Mouse (Mus musculus) CH12.LX (cell line): ENCODE results near the gene Alb. TPM values are rescaled to one million over a fixed set of nuclear protein-coding genes. Genes with fewer than 3 reads are reported as not detected.

ENCODE experiments used
- DNase-seq: peaks from one replicate; pipeline ENCODE4 v3.0.0-alpha.2; 2013; ENCODE audit errors: extremely low read depth
- H3K27ac ChIP-seq: 2 replicates; pipeline ENCODE4 v1.5.1; 2012; ENCODE audit warnings: low read depth, mild to moderate bottlenecking, control low read depth, moderate library complexity; ENCODE audit not compliant: insufficient read depth
- H3K27me3 ChIP-seq: replicated peaks from 2 replicates; pipeline ENCODE3; 2012; ENCODE audit warnings: inconsistent platforms
- H3K36me3 ChIP-seq, 2 experiments: replicated peaks in 1 of 2; 2 replicates each; pipeline versions ENCODE3 to v1.6.1; 2012; ENCODE audit warnings: inconsistent platforms in 1 of 2, low read length in 1 of 2, mild to moderate bottlenecking in 1 of 2, mixed read lengths in 1 of 2, moderate library complexity in 1 of 2; ENCODE audit not compliant: control insufficient read depth in 1 of 2, insufficient read depth in 1 of 2
- H3K4me1 ChIP-seq, 2 experiments: 2 replicates each; pipeline ENCODE4 v1.6.1; 2012; ENCODE audit warnings: inconsistent platforms in 1 of 2, moderate library complexity in 1 of 2; ENCODE audit not compliant: insufficient read depth in 2 of 2, control insufficient read depth in 1 of 2
- H3K4me2 ChIP-seq: 2 replicates; pipeline ENCODE4 v1.6.1; 2012; ENCODE audit warnings: low read depth, mild to moderate bottlenecking, control low read depth; ENCODE audit not compliant: poor library complexity, insufficient read depth, severe bottlenecking
- H3K4me3 ChIP-seq, 3 experiments: fragments of 150-350 bp in 1 of 3; sonication (generic) in 1 of 3; replicated peaks in 1 of 3; 2 replicates each; pipeline versions ENCODE3 to v1.5.1; 2011 to 2012; ENCODE audit warnings: low read depth in 2 of 3, low read length in 2 of 3, mild to moderate bottlenecking in 2 of 3, moderate library complexity in 2 of 3, control low read depth in 1 of 3, improper control_type of control experiment in 1 of 3, inconsistent platforms in 1 of 3, mixed read lengths in 1 of 3; ENCODE audit not compliant: poor library complexity in 1 of 3
- H3K79me2 ChIP-seq: replicated peaks from 2 replicates; pipeline ENCODE4 v1.6.1; 2012; ENCODE audit warnings: mild to moderate bottlenecking, moderate library complexity; ENCODE audit not compliant: control insufficient read depth, poor library complexity, insufficient read depth, severe bottlenecking; ENCODE audit errors: extremely low read depth
- H3K9ac ChIP-seq: 2 replicates; pipeline ENCODE4 v1.6.1; 2012; ENCODE audit warnings: low read depth, mild to moderate bottlenecking, control low read depth, moderate library complexity; ENCODE audit not compliant: insufficient read depth
- H3K9me3 ChIP-seq: replicated peaks from 2 replicates; pipeline ENCODE3; 2012; ENCODE audit warnings: low read length, inconsistent platforms, mixed read lengths
- BHLHE40 ChIP-seq: IDR thresholded peaks from 2 replicates; pipeline ENCODE4 v1.6.1; 2011; ENCODE audit warnings: mild to moderate bottlenecking, low read depth, low read length, improper control_type of control experiment
- CHD1 ChIP-seq: IDR thresholded peaks from 2 replicates; pipeline ENCODE4 v1.6.1; 2012; ENCODE audit warnings: low read depth, low read length, improper control_type of control experiment, inconsistent platforms
- CHD2 ChIP-seq: IDR thresholded peaks from 2 replicates; pipeline ENCODE4 v1.6.1; 2011; ENCODE audit warnings: low read length, improper control_type of control experiment
- CTCF ChIP-seq, 2 experiments: IDR thresholded peaks in 1 of 2; conservative IDR thresholded peaks in 1 of 2; 2 replicates each; pipeline ENCODE4 v1.5.1; 2011 to 2012; ENCODE audit warnings: low read depth in 2 of 2, low read length in 2 of 2, improper control_type of control experiment in 1 of 2, inconsistent platforms in 1 of 2, mild to moderate bottlenecking in 1 of 2, moderate library complexity in 1 of 2
- E2F4 ChIP-seq: IDR thresholded peaks from 2 replicates; pipeline ENCODE4 v1.6.1; 2011; ENCODE audit warnings: low read depth, low read length, improper control_type of control experiment; ENCODE audit not compliant: insufficient replicate concordance
- ELF1 ChIP-seq: IDR thresholded peaks from 2 replicates; pipeline ENCODE4 v1.6.1; 2014; ENCODE audit warnings: low read depth, mild to moderate bottlenecking, inconsistent platforms, low read length, improper control_type of control experiment
- IRF4 ChIP-seq: IDR thresholded peaks from 2 replicates; pipeline ENCODE4 v1.6.1; 2014; ENCODE audit warnings: low read depth, mild to moderate bottlenecking, inconsistent platforms, low read length, improper control_type of control experiment
- JUN ChIP-seq: IDR thresholded peaks from 2 replicates; pipeline ENCODE4 v1.6.1; 2011; ENCODE audit warnings: low read depth, mild to moderate bottlenecking, low read length, improper control_type of control experiment, moderate library complexity; ENCODE audit not compliant: insufficient read depth
- MAFK ChIP-seq: IDR thresholded peaks from 2 replicates; pipeline ENCODE4 v1.6.1; 2011; ENCODE audit warnings: low read length, improper control_type of control experiment; ENCODE audit not compliant: insufficient replicate concordance
- MXI1 ChIP-seq: IDR thresholded peaks from 2 replicates; pipeline ENCODE4 v1.6.1; 2011; ENCODE audit warnings: mild to moderate bottlenecking, low read depth, low read length, improper control_type of control experiment
- MYC ChIP-seq: IDR thresholded peaks from 2 replicates; pipeline ENCODE4 v1.6.1; 2011; ENCODE audit warnings: low read depth, mild to moderate bottlenecking, improper control_type of control experiment, low read length
- NELFE ChIP-seq: IDR thresholded peaks from 2 replicates; pipeline ENCODE4 v1.6.1; 2011; ENCODE audit warnings: low read depth, low read length, improper control_type of control experiment
- PAX5 ChIP-seq: IDR thresholded peaks from 2 replicates; pipeline ENCODE4 v1.6.1; 2012; ENCODE audit warnings: low read length, inconsistent platforms, mixed read lengths
- POLR2A ChIP-seq: IDR thresholded peaks from 2 replicates; pipeline ENCODE4 v1.6.1; 2011; ENCODE audit warnings: low read depth, mild to moderate bottlenecking, improper control_type of control experiment, low read length
- POLR2AphosphoS2 ChIP-seq: IDR thresholded peaks from 2 replicates; pipeline ENCODE4 v1.6.1; 2011; ENCODE audit warnings: low read depth, low read length, improper control_type of control experiment
- RAD21 ChIP-seq: IDR thresholded peaks from 2 replicates; pipeline ENCODE4 v1.6.1; 2011; ENCODE audit warnings: low read depth, mild to moderate bottlenecking, low read length, improper control_type of control experiment, moderate library complexity
- SIN3A ChIP-seq: IDR thresholded peaks from 2 replicates; pipeline ENCODE4 v1.6.1; 2012; ENCODE audit warnings: low read length, improper control_type of control experiment, inconsistent platforms
- SMC3 ChIP-seq: IDR thresholded peaks from 2 replicates; pipeline ENCODE4 v1.6.1; 2011; ENCODE audit warnings: low read depth, low read length, improper control_type of control experiment
- TBP ChIP-seq: conservative IDR thresholded peaks from 2 replicates; pipeline ENCODE4 v1.6.1; 2011; ENCODE audit warnings: low read depth, low read length, improper control_type of control experiment
- TCF12 ChIP-seq: IDR thresholded peaks from 2 replicates; pipeline ENCODE4 v1.6.1; 2014; ENCODE audit warnings: low read depth, mild to moderate bottlenecking, inconsistent platforms, low read length, improper control_type of control experiment
- UBTF ChIP-seq: IDR thresholded peaks from 2 replicates; pipeline ENCODE4 v1.6.1; 2012; ENCODE audit warnings: low read depth, mild to moderate bottlenecking, inconsistent platforms, low read length, improper control_type of control experiment, moderate library complexity
- ZMIZ1 ChIP-seq: IDR thresholded peaks from 2 replicates; pipeline ENCODE4 v1.6.1; 2012; ENCODE audit warnings: low read depth, mild to moderate bottlenecking, inconsistent platforms, low read length, improper control_type of control experiment
- dilution Hi-C: fragments of 300-500 bp; cut with MboI; formaldehyde crosslinking; loops from 2 replicates; pipeline ENCODE4 v1.14.3; 2020; ENCODE audit warnings: low sequenced_read_pairs; ENCODE audit not compliant: extremely low pct_unique_long_range_greater_than_20kb, extremely low pct_ligation_motif_present
- in situ Hi-C: fragments of 300-500 bp; cut with MboI; formaldehyde crosslinking; loops from 3 replicates; pipeline ENCODE4 v1.14.3; 2019; ENCODE audit warnings: low sequenced_read_pairs, low pct_ligation_motif_present, low pct_unique_long_range_greater_than_20kb, mixed read lengths
- polyA plus RNA-seq: library from polyadenylated mRNA; unstranded; fragments of >175 nt; gene quantifications from 2 replicates; pipeline ENCODE4 v1.2.1, GENCODE M21; 2012; ENCODE audit warnings: low read depth; ENCODE audit not compliant: insufficient read length
- total RNA-seq, 2 experiments: library from RNA; depleted of rRNA; stranded (reverse); fragments of 300-350 nt in 1 of 2; fragments of >200 nt in 1 of 2; gene quantifications; 2 replicates each; pipeline ENCODE4 v1.2.3; 2012 to 2014

The Alb gene
- not detected in 2 replicates for total RNA-seq (2012; rRNA removed)
- 0.40 TPM in 1 of 2 replicates, not detected in the other for total RNA-seq (2014; rRNA removed)
- not detected in 2 replicates for polyA plus RNA-seq

GRCm38 (mm10) chr5:90460619-90461018 is at the start of gene Alb:
Alb (plus strand) TSS chr5:90460897.
- Histone ChIP-seq H3K27ac (no peak within 1 kb of the TSS), H3K4me1 (0 out of 4 replicates have a peak, but pooled peaks cover 0 to 2% of the 10 kb centered on the region in 2 experiments), H3K79me2 (no peaks in the 10 kb centered on the region), H3K9ac (no peak within 1 kb of the TSS), H3K4me3 (no peak within 1 kb of the TSS), H3K4me2 (no peak within 1 kb of the TSS), H3K27me3 (no peaks in the 10 kb centered on the region), H3K9me3 (no peaks in the 10 kb centered on the region), H3K36me3 (no peaks in the 10 kb centered on the region)
- in situ Hi-C loops (no loop called here), dilution Hi-C loops (no loop called here)
- no peak for DNase-seq
- TF ChIP-seq CHD2 (no peak), ELF1 (no peak), E2F4 (no peak), NELFE (no peak), TBP (no peak), MAFK (no peak), JUN (no peak), POLR2AphosphoS2 (no peak), PAX5 (no peak), IRF4 (no peak), POLR2A (no peak), RAD21 (no peak), SIN3A (no peak), ZMIZ1 (no peak), TCF12 (no peak)

GRCm38 (mm10) chr5:90414142-90414924 is 46.4 kb upstream of the Alb start:
- in situ Hi-C loops: loop anchor here (10.0 kb wide), 1 partner anchor 80 kb away; the partner anchor contains the start of gene Afp

More at GRCm38 (mm10) chr5:90414142-90414924, 46.4 kb upstream of the Alb start:
- no peak overlapping the region for H3K27ac ChIP-seq
- H3K9me3 ChIP-seq: no peaks in the 10 kb centered on the region
- DNase-seq: no peak
- H3K4me1 ChIP-seq: peaks cover 0 to 11% of the 10 kb centered on the region in 2 experiments; a peak in 2 of 4 replicates
- no peaks in the 10 kb centered on the region for H3K79me2 ChIP-seq
- no peak overlapping the region for H3K4me2 ChIP-seq
- H3K36me3 ChIP-seq: no peaks in the 10 kb centered on the region
- no peaks in the 10 kb centered on the region for H3K27me3 ChIP-seq
- TF ChIP-seq BHLHE40: no peak
- TF ChIP-seq ELF1: no peak
- no peak for TF ChIP-seq MYC
- TF ChIP-seq MAFK: no peak
- no peak for TF ChIP-seq MXI1
- TF ChIP-seq TBP: no peak
- TF ChIP-seq ZMIZ1: no peak
- no peak for TF ChIP-seq CTCF (conservative IDR thresholded peaks at IDR 0.05 in 1 of 2, IDR thresholded peaks at IDR 0.05 in 1 of 2; ENCODE audit: low read depth in 2 of 2, low read length in 2 of 2)
- TF ChIP-seq CHD1: no peak
- TF ChIP-seq RAD21: no peak
- TF ChIP-seq SIN3A: no peak
- TF ChIP-seq CHD2: no peak
- TF ChIP-seq UBTF: no peak
- TF ChIP-seq SMC3: no peak
- dilution Hi-C loops: no loop called here
- no peak overlapping the region for H3K4me3 ChIP-seq
- H3K9ac ChIP-seq: no peak overlapping the region
